Mouse (Mus musculus) heart, postnatal 36 days (tissue): ENCODE data around the gene Ppp6r3. TPM values are rescaled to one million over a fixed set of nuclear protein-coding genes. Genes with fewer than 3 reads are reported as not detected.
"Not testable (repeated sequence)": the region's sequence is repeated elsewhere in the genome, so short reads cannot be mapped to it uniquely, and the experiment has no call there.

Experiments
- DNase-seq, 2 experiments: peaks; one replicate each; pipeline ENCODE4 v3.0.0; 2021 to 2022
- intact Hi-C: fragments of 180-260 bp; cut with DNase I; formaldehyde crosslinking; loops from one replicate; pipeline ENCODE4 v1.15.1; 2025
- total RNA-seq, 2 experiments: library from RNA; stranded (reverse); gene quantifications; 2 replicates each; pipeline ENCODE4 v1.2.3; 2021

Gene Ppp6r3
- total RNA-seq, 2 experiments from 2014 or later: 71.5 to 77.8 TPM

- intact Hi-C loops: loop anchor here (10.0 kb wide), 1 partner anchor 252 kb away; the partner anchor contains the start of gene Cpt1a
- DNase-seq: no peak
These were observed 1.1 kb upstream of the Ppp6r3 start for GRCm38 (mm10) chr19:3576451-3577264.

GRCm38 (mm10) chr19:3575276-3575631, 295 bp downstream of the Ppp6r3 start:
- intact Hi-C loops: loop anchor here (10.0 kb wide), 1 partner anchor 250 kb away; the partner anchor contains the start of gene Cpt1a

DNA sequence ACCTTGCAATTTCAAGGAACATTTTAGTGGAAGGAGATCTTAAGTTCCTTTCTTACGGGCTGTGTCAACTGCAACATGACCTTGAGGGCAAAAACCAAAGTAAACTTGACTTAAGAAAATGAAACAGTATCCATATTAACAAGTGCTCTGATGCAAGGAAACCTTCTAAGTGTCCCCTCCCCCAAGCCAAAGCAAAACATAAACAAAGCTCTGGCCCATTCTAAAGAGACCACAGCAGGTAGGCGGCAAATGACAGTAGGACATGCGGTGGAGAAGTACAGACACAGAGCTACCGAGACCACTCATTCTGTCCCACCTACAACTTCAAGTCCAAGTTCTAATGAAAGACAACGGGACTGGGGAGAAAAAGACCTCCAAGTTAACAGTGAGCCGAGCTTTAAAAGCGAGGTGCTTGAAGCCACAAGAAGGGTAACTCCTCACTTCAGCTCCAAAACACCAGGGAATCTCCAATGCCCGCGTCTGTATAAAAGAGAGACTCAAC, 905 bp downstream of the Ppp6r3 start:
- DNase-seq: no peak
- intact Hi-C loops: loop anchor here (5.0 to 10.0 kb wide), 3 partner anchors 42 to 250 kb away; partner anchors contain the start of genes Cpt1a and Tesmin

More at GRCm38 (mm10) chr19:3575276-3575631, 295 bp downstream of the Ppp6r3 start:
- DNase-seq: peak in 1 of 2 experiments; percentile 81

- intact Hi-C loops: loop anchor here (5.0 kb wide), 1 partner anchor 42 kb away; no protein-coding TSS in a partner anchor
- DNase-seq: peak; percentile 59 to 68
These were observed 11.2 kb downstream of the Ppp6r3 start for GRCm38 (mm10) chr19:3564309-3564708.

GRCm38 (mm10) chr19:3562752-3563151, 12.8 kb downstream of the Ppp6r3 start:
- intact Hi-C loops: loop anchor here (5.0 kb wide), 1 partner anchor 40 kb away; no protein-coding TSS in a partner anchor
- DNase-seq: peak in 1 of 2 experiments; percentile 52

- intact Hi-C loops: loop anchor here (5.0 kb wide), 1 partner anchor 40 kb away; no protein-coding TSS in a partner anchor
- no peak for DNase-seq
These were observed 13.3 kb downstream of the Ppp6r3 start for GRCm38 (mm10) chr19:3562298-3562697.

DNA sequence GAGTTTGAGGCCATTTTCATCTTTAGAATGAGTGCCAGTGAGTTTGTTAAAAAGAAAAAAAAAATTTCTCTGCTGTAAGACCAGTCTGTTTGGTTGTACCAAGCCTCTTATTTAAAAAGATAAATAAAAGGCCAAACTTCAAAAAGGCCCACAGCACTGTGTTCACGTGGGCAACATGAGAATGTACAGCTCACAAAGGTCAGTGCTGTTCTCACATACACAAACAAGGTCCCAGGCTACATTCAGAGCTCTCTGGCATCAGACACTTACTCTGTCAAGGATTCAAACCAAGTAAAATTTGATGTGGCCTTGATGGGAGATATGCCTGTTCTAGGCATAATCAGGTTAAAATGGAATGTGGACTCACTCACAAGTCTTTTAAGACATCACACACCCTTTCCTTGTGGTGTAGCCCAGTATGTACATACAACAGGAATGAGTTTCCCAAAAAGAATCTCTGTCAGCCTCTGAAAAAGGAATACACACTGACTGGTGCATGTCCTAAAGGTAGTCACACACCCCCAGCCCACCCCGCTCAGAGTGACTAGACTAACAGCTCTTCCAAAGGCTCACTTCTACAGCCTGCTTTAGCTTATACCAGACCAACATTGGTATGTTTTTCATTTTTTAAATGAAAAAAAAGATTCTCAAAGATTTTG, 19.3 kb downstream of the Ppp6r3 start:
- intact Hi-C loops: no loop called here
- DNase-seq: no peak

- intact Hi-C loops: no loop called here
- DNase-seq: no peak
These were observed 20.8 kb downstream of the Ppp6r3 start for GRCm38 (mm10) chr19:3554785-3555184.

DNA sequence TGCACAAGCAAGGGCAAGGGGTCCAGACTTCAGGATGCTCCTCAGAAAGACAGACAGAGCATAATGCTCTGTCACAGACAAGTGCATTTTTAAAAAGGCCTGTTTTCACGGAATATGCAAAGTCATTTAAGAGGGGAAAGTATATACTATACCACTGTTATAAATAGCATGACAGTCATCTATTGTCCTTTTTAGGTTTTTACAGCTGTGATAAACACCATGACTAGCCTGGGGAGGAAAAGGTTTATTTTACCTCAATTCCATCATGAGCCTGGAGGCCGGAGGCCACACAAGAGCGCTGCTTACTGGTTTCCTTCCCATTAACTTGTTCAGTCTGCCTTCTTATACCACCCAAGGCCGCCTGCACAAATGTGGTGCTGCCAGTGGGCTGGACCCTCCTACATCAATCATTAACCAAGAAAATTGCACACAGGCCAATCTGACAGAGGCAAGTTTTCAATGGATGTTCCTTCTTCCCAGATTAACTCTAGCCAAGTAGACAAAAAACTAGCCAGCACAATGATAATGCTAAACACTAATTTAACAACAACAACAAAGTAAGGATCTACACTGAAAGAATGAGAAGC, 23.9 kb downstream of the Ppp6r3 start:
- no peak for DNase-seq
- intact Hi-C loops: no loop called here

GRCm38 (mm10) chr19:3550101-3550500, 25.4 kb downstream of the Ppp6r3 start:
- intact Hi-C loops: no loop called here
- DNase-seq: no peak

- intact Hi-C loops: no loop called here
These were observed 26.3 kb downstream of the Ppp6r3 start for GRCm38 (mm10) chr19:3549263-3549662.

GRCm38 (mm10) chr19:3548311-3548710, 27.2 kb downstream of the Ppp6r3 start:
- intact Hi-C loops: no loop called here
- DNase-seq: no peak

More at GRCm38 (mm10) chr19:3549263-3549662, 26.3 kb downstream of the Ppp6r3 start:
- no peak for DNase-seq

GRCm38 (mm10) chr19:3544995-3545394, 30.6 kb downstream of the Ppp6r3 start:
- DNase-seq: no peak
- intact Hi-C loops: no loop called here

GRCm38 (mm10) chr19:3542591-3542990, 33.0 kb downstream of the Ppp6r3 start:
- intact Hi-C loops: no loop called here
- DNase-seq: no peak

- no peak for DNase-seq
- intact Hi-C loops: no loop called here
These were observed 34.6 kb downstream of the Ppp6r3 start for GRCm38 (mm10) chr19:3540997-3541396.

- intact Hi-C loops: no loop called here
- no peak for DNase-seq
These were observed 35.3 kb downstream of the Ppp6r3 start for GRCm38 (mm10) chr19:3540254-3540653.

DNA sequence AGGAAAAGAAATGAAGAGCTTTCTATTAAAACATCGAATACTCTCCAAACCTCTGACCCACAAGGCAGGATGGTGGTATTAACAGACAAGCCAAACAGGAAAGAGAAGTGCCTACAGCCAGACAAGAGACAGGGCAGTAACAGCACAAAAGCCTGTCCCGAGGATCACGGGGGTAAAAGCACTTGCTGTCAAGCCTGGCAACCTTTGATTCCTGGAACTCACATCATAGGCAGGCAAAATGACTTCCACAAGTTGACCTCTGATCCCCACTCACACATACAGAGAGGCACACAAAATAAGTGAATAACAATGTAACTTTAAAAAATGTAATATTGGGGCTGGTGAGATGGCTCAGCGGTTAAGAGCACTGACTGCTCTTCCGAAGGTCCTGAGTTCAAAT, 36.1 kb downstream of the Ppp6r3 start:
- no peak for DNase-seq
- intact Hi-C loops: no loop called here

DNA sequence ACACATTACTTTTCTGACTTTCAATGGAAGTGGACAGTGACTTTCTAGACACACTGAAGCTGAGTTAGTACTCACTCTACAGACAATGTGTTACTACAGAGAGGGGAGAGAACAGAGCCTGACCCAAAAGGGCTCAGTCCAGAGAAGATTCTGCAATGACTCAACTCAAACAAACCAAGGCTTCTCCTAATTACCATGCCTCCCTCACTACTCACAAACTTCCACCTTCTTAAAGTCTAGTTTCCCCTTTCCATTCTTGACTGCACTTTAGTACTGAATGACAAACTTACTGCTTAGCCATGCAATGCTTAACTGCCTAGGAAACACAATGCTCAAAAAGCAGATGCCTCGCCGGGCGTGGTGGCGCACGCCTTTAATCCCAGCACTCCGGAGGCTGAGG, 37.9 kb downstream of the Ppp6r3 start:
- no peak for DNase-seq
- intact Hi-C loops: no loop called here

- intact Hi-C loops: loop anchor here (5.0 kb wide), 1 partner anchor 37 kb away; no protein-coding TSS in a partner anchor
- DNase-seq: no peak
These were observed 40.6 kb downstream of the Ppp6r3 start for GRCm38 (mm10) chr19:3534945-3535344.

DNA sequence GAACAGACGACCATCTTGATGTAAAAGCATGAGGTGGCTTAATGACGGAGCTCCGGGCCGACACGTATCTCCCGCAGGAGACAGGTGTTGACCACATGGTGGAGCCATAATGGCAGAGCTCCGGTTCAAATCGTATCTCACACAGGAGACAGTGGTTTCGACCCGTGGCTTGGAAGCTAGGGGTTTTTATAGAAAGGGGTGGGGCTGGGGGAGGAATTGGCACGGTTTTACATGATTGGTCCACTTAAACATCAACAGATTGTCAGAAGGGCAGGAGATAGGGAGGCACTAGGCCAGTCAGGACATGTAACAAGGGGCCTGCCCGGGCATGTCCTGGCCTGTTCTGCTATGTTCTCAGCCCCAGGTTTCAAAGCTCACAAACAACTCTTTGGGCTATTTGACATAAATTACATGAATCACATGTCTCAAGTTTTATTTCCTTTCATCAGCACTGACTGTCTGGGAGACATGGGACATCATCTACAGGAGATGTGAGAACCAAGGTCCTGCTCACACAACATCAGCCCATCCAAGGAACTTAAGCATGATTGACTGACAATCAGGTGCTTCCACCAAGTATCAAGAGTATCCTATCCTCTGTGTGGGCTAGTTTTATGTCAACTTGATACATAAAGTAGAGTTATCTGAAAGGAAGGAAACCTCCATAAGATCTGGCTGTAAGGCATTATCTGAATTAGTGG, 42.1 kb downstream of the Ppp6r3 start:
- DNase-seq: not testable (repeated sequence)
- intact Hi-C loops: loop anchor here (5.0 kb wide), 1 partner anchor 39 kb away; no protein-coding TSS in a partner anchor
